Mouse (Mus musculus) erythroblast, embryonic 14.5 days (primary cell): ENCODE results near the gene B4galnt3. TPM values are rescaled to one million over a fixed set of nuclear protein-coding genes. Genes with fewer than 3 reads are reported as not detected.

Source experiments
- H3K27me3 ChIP-seq: 2 replicates; pipeline ENCODE4 v1.6.1; 2012; ENCODE audit warnings: inconsistent platforms; ENCODE audit not compliant: control insufficient read depth
- H3K36me3 ChIP-seq: 2 replicates; pipeline ENCODE4 v1.6.1; 2012; ENCODE audit warnings: mild to moderate bottlenecking, inconsistent platforms; ENCODE audit not compliant: control insufficient read depth
- H3K4me1 ChIP-seq: 2 replicates; pipeline ENCODE4 v1.6.1; 2012; ENCODE audit warnings: inconsistent platforms; ENCODE audit not compliant: control insufficient read depth
- H3K4me3 ChIP-seq: replicated peaks from 2 replicates; pipeline ENCODE3; 2012; ENCODE audit warnings: moderate library complexity, mild to moderate bottlenecking, inconsistent platforms
- H3K9me3 ChIP-seq: 2 replicates; pipeline ENCODE4 v1.6.1; 2012; ENCODE audit warnings: low read length, inconsistent platforms, mixed read lengths; ENCODE audit not compliant: control insufficient read depth
- GATA1 ChIP-seq: IDR thresholded peaks from 2 replicates; pipeline ENCODE4 v1.6.1; 2012; ENCODE audit warnings: low read length, inconsistent platforms, mixed read lengths
- TAL1 ChIP-seq: IDR thresholded peaks from 3 replicates; pipeline ENCODE4 v1.6.1; 2012; ENCODE audit warnings: low read length, inconsistent platforms, mixed read lengths
- polyA plus RNA-seq: library from polyadenylated mRNA; stranded (reverse); fragments of >175 nt; gene quantifications from 2 replicates; pipeline ENCODE4 v1.2.3, GENCODE M21; 2012

B4galnt3 gene
- polyA plus RNA-seq, 1 experiment = 0.07 TPM

DNA sequence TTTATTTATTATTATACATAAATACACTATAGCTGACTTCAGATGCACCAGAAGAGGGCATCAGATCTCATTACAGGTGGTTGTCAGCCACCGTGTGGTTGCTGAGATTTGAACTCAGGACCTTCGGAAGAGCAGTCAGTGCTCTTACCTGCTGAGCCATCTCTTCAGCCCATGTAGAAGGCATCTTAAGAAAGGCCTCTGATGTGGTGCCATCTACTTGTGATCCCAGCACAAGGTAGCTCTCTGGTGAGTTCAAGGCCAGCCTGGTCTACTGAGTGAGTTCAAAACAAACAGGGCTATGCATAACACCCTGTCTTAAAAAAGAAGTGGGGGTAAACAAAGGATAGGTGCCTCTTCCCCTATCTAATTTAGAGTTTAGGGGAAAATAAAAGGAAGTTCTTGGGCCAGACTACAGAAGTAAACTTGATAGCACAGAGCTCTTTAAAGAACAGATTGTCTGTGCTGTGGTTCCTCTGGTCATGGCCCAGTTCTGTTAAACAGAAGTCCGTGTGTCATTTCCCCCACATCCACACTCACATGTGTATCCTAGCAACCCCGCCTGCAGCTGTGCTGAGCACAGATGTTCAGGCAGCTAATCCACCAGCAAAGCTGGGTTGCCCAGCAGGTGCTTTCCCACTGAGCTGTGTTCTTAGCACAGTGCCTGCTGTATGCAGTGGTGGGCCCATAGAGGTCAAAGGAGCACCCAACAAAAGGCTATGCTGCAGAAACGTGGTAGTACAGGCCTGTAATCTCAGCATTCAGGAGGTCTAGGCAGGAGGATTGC lies 139.6 kb downstream of the B4galnt3 start:
- peaks cover 15% of the 10 kb centered on the region for H3K4me1 ChIP-seq
- no peaks in the 10 kb centered on the region for H3K36me3 ChIP-seq

More for the DNA sequence above, 139.6 kb downstream of the B4galnt3 start:
- Histone ChIP-seq H3K9me3 (no peaks in the 10 kb centered on the region), H3K4me3 (no peak overlapping the region), H3K27me3 (peaks cover 5% of the 10 kb centered on the region)
- no peak for TF ChIP-seq TAL1
- no peak for TF ChIP-seq GATA1

Other genes starting within 250 kb of the B4galnt3 start
- not detected in 2 replicates for gene Ninj2, start 201.2 kb downstream of the B4galnt3 start, polyA plus RNA-seq
- gene D330020A13Rik, start 195 bp downstream of the B4galnt3 start, polyA plus RNA-seq = not detected in 2 replicates
- 0.52 and 0.66 TPM in 2 replicates for gene Kdm5a, start 69.6 kb upstream of the B4galnt3 start, polyA plus RNA-seq
- 0.93 and 0.95 TPM in 2 replicates for gene Ccdc77, start 69.8 kb upstream of the B4galnt3 start, polyA plus RNA-seq
- gene Il17ra, start 168.7 kb upstream of the B4galnt3 start, polyA plus RNA-seq = 0.53 and 0.60 TPM in 2 replicates
- gene Tmem121b, start 199.2 kb upstream of the B4galnt3 start, polyA plus RNA-seq = not detected in 2 replicates
- gene Hdhd5, start 236.8 kb upstream of the B4galnt3 start, polyA plus RNA-seq = 0.69 and 0.78 TPM in 2 replicates